ENCODE assay signal across 7 mouse cellular contexts in genomic region chr14:46821873-46822716, GRCm38 (mm10). TPM values are rescaled to one million over a fixed set of nuclear protein-coding genes. Genes with fewer than 3 reads are reported as not detected.
A peak's percentile ranks its signal among the peaks of the same experiment; 100 is the strongest.
DNase-seq lines count a peak whose midpoint lies in the region; ATAC-seq and TF ChIP-seq lines count a peak whose summit lies in the region.

Gmfb (minus strand) TSS chr14:46822242.

- H3K4me3 ChIP-seq in embryonic facial prominence, embryonic 12.5 days: peak within 1 kb of the TSS; percentile 79
- peak within 1 kb of the TSS; percentile 86 for H3K4me3 ChIP-seq in limb, embryonic 12.5 days (replicated peaks)
- H3K4me3 ChIP-seq in midbrain, embryonic 15.5 days: peak within 1 kb of the TSS; percentile 90
- H3K4me3 ChIP-seq in spleen, adult 2 months (ENCODE audit: extremely low read depth, insufficient read depth, insufficient read length): peak within 1 kb of the TSS; percentile 82

- 0 out of 2 replicates have a peak, but pooled peaks cover 5% of the 10 kb centered on the region for H3K36me3 ChIP-seq in embryonic facial prominence, embryonic 12.5 days
- H3K36me3 ChIP-seq in limb, embryonic 12.5 days: peaks cover 3% of the 10 kb centered on the region
- H3K36me3 ChIP-seq in midbrain, embryonic 15.5 days (replicated peaks): no peaks in the 10 kb centered on the region
- H3K36me3 ChIP-seq in spleen, adult 2 months (ENCODE audit: control insufficient read depth, insufficient read depth, low read length): peaks cover under 1% of the 10 kb centered on the region; the same call in 1 of the 2 replicates

- peaks cover 9% of the 10 kb centered on the region for H3K4me1 ChIP-seq in embryonic facial prominence, embryonic 12.5 days
- peaks cover 11% of the 10 kb centered on the region for H3K4me1 ChIP-seq in limb, embryonic 12.5 days (replicated peaks)
- H3K4me1 ChIP-seq in midbrain, embryonic 15.5 days: peaks cover 23% of the 10 kb centered on the region
- H3K4me1 ChIP-seq in spleen, adult 2 months (ENCODE audit: control insufficient read depth, insufficient read depth, insufficient read length): peaks cover 6% of the 10 kb centered on the region; the same call in 1 of the 2 replicates

- WGBS in embryonic facial prominence, embryonic 12.5 days: under 1% methylated on average over 65 of the region's 65 CpGs
- under 1% methylated on average over 65 of the region's 65 CpGs for whole genome bisulfite sequencing in limb, embryonic 12.5 days
- under 1% methylated on average over 65 of the region's 65 CpGs for WGBS in midbrain, embryonic 15.5 days
- WGBS in spleen, adult 2 months: 1% methylated on average over 65 of the region's 65 CpGs

- peak within 1 kb of the TSS; percentile 90 for H3K27ac ChIP-seq in embryonic facial prominence, embryonic 12.5 days
- H3K27ac ChIP-seq in limb, embryonic 12.5 days: peak within 1 kb of the TSS; percentile 89
- H3K27ac ChIP-seq in midbrain, embryonic 15.5 days: peak within 1 kb of the TSS; percentile 83
- H3K27ac ChIP-seq in spleen, adult 2 months (ENCODE audit: insufficient read depth, low read length): peak within 1 kb of the TSS; percentile 98

- H3K4me2 ChIP-seq in embryonic facial prominence, embryonic 12.5 days (replicated peaks): peak within 1 kb of the TSS; percentile 76
- H3K4me2 ChIP-seq in limb, embryonic 12.5 days: peak within 1 kb of the TSS; percentile 85
- peak within 1 kb of the TSS; percentile 80 for H3K4me2 ChIP-seq in midbrain, embryonic 15.5 days

- peak within 1 kb of the TSS; percentile 77 for H3K9ac ChIP-seq in embryonic facial prominence, embryonic 12.5 days
- peak within 1 kb of the TSS; percentile 85 for H3K9ac ChIP-seq in limb, embryonic 12.5 days (replicated peaks)
- peak within 1 kb of the TSS; percentile 83 for H3K9ac ChIP-seq in midbrain, embryonic 15.5 days

- TF ChIP-seq POLR2A in spleen, adult 2 months (IDR thresholded peaks at IDR 0.05; ENCODE audit: low read depth, low read length): peak; percentile 82

- H3K9me3 ChIP-seq in embryonic facial prominence, embryonic 12.5 days: no peaks in the 10 kb centered on the region
- no peaks in the 10 kb centered on the region for H3K9me3 ChIP-seq in limb, embryonic 12.5 days
- no peaks in the 10 kb centered on the region for H3K9me3 ChIP-seq in midbrain, embryonic 15.5 days

- peak; percentile 97 for DNase-seq in adrenal gland, postnatal 25 days
- peak; percentile 100 for DNase-seq in heart, adult 11 months
- DNase-seq in kidney, adult 18-20 months: peak; percentile 97
- peak; percentile 86 to 96 for DNase-seq in spleen, adult 2 months (ENCODE audit: low read depth in 1 of 2, low spot score in 2 of 2)

- TF ChIP-seq CTCF in spleen, adult 2 months (IDR thresholded peaks at IDR 0.05; ENCODE audit: extremely low read depth, insufficient read depth, insufficient read length, insufficient replicate concordance): no peak

- ATAC-seq in embryonic facial prominence, embryonic 12.5 days (ENCODE audit: insufficient number of reproducible peaks, insufficient read depth, low FRiP score, low TSS enrichment): peak; percentile 90
- ATAC-seq in limb, embryonic 12.5 days (ENCODE audit: insufficient number of reproducible peaks, insufficient read depth, low FRiP score, low TSS enrichment, low read depth): peak; percentile 94
- peak; percentile 99 for ATAC-seq in midbrain, embryonic 15.5 days (replicated peaks)

- H3K27me3 ChIP-seq in embryonic facial prominence, embryonic 12.5 days: no peaks in the 10 kb centered on the region
- peaks cover 2% of the 10 kb centered on the region; the same call in 1 of the 2 replicates for H3K27me3 ChIP-seq in limb, embryonic 12.5 days
- H3K27me3 ChIP-seq in midbrain, embryonic 15.5 days (replicated peaks): no peaks in the 10 kb centered on the region
- H3K27me3 ChIP-seq in spleen, adult 2 months (ENCODE audit: control insufficient read depth, insufficient read depth, low read length): no peaks in the 10 kb centered on the region

RNA-seq across cellular contexts. Expression of gene Gmfb, which starts in this region (rescaled TPM):
- total RNA-seq in adrenal gland, postnatal 25 days (2021): 99.8 and 120 TPM in 2 replicates
- 83.9 and 85.1 TPM in 2 replicates for polyA plus RNA-seq in embryonic facial prominence, embryonic 12.5 days (2016; fragmentation: Nextera tagmentation; extraction: Ambion mirVana)
- 83.1 and 89.5 TPM in 2 replicates for polyA plus RNA-seq in limb, embryonic 12.5 days (2016; fragmentation: Nextera tagmentation; extraction: Ambion mirVana)
- polyA plus RNA-seq in midbrain, embryonic 15.5 days (2015; fragmentation: Nextera tagmentation; extraction: Ambion mirVana): 113 and 125 TPM in 2 replicates
- polyA plus RNA-seq in spleen, adult 2 months (2012; rRNA removed): 6.9 and 7.5 TPM in 2 replicates

Comparison
In these comparisons a context has a peak if more than half of its experiments do, and no peak if none do; other contexts are left out.
1. Peak in every context shown above with its lines: DNase-seq, ATAC-seq, H3K4me3 ChIP-seq and H3K27ac ChIP-seq.